Mouse (Mus musculus): ENCODE measurements around the gene Hoxd8.

Hoxd8 gene

DNA sequence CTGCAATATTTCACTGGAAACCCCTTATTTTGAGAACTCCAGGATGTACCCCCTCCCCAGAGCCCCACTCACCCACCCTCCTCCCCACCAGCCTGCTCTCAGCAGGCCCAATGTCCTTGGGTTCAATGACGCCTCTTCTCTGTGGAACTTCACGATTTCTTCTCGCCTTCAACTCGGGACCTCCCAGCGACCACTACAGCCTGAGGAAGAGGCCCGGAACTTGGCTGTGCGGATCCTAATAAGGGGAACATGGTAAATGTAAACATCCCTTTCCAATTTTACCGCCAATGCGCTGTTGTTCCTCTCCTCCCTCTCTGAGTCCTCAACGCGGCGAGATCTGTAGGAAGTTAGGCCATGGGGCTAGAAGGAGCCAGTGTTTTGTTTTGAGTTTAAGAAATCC lies 20.3 kb upstream of the Hoxd8 start:
- DNase-seq (ENCODE audit: inconsistent age in 2 of 2, low spot score in 1 of 2) = no peak

DNA sequence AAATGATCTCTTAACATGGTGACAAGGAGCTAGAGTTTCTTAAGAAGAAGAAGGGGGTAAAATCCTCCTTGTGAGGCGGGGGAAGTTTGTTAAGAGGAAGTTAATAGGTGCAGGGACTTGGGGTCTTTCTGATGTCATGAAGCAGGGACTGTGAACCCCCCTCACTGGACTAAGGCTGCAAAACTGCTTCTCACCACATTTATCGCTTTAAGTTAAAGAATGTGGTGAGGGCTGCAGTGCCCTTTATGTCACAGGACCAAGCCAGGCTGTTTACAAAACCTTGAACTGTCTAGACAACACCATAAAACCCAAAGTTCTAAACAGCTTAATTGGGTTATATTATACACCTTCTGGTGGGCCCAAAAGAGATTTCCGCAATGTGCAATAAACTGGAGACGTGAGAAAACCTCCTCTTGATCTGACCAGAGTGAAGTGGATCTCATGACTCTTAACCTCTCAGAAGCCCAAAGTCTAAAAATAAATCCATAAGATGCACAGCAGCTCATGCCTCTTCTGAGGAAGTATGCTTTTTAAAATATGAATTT lies 19.3 kb upstream of the Hoxd8 start:
- no peak for DNase-seq (ENCODE audit: inconsistent age in 2 of 2, low spot score in 1 of 2)

DNA sequence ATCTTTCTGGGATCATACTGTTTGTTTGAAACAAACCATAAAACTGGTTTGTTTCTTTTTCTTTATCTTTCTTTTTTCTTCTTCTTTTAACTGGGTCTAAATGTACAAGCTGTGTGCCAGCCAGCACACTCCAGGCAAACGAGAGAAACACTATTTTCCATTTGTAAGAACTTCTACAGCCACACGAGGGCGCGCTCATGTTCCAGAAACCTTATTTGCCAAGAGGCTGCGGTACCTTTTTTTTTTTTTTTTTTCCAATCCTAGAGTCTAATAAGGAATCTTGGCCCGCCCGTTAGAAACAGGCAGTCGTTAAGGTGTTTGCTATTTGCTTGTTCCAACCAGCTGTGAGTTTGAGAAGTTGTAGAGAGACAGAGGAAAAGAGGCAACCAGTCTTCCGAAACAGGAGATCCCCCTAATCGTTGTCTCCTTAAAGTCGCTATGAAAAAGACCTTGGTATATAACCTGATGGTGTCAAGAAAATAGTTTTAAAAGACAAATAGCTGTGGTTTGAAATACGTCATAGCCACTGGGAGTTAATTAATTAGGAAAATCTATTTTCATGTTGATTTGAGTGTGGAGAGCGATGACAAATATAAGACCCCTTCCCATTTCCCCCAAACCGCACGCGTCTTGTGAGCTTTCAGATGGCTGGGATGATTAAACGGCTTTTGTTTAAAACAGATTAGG lies 18.0 kb upstream of the Hoxd8 start:
- peak; percentile 64 to 85 for DNase-seq (ENCODE audit: inconsistent age in 2 of 2, low spot score in 1 of 2)

DNA sequence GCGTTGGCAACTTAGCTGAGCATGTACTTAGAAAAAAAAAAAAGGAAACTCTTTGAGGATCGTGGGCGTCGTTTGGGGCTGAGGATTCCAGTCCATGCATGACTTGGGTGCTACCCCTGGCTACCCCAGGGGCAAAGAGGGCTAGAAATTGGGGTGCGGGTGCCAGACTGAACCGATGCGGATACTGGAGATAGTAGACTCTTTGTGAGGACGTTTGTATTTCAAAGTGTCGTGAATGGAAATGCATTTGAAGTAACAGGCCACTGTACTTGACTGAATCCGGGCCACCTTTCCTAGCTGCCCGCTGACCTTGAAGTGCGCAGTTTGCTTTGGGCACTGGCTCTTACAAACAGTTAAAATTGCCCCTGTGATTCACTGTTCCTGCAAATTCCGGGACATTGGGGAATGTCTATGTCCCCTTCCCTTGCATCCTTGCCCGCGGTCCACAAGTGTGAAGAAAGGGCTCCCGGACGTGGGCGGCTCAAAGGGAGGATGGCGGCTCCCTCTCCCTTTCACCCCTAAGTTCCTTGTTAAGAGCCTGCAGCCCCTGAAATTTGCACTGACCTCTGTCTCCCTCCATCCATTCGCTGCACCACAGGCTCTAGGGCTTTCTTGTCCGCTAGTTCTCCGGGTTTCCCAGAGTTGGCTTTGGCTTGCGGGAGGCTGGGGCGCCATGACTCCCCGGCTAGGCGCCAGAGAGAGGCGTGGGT lies 17.3 kb upstream of the Hoxd8 start:
- no peak for DNase-seq (ENCODE audit: inconsistent age in 2 of 2, low spot score in 1 of 2)

DNA sequence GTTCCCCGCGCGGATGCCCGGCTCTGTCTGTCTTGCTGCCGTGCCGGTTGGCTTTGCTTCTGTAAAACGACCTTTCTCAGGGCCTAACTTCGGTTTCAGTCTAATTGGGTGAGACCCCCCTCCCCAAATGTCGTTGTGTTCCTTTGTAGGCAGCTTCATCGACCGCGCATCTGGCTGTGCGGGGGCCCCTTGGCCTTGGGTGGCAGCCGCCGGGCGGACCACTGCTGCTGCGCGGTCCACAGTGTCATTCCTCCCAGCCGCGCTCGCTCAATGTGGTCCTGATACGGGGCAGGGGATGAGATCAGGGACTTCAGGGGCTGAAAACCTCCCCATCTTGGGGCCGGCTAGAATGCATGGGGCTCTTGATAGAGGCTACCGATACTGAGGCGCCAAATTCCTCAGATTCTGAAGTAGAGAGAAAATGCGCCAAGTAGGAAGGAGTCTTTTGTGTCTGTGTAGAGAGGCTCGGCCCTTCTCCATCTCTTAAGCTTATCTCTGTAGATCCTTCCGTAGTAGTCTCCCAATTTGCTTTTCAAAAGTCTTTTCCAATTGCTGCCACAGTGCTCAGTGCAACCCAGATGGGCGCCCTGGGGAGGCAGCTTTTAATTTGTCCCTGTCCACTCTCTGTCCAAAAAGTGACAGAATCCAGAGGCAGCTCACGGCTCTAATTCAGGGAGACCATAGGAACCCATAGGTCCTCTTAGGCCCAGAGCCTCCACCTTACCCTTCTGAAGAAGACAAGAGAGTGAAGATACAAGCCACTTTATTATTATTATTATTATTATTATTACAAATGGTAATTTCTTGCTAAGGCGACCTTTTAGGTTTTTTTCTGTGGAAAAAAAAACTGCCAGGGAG lies 16.5 kb upstream of the Hoxd8 start:
- DNase-seq (ENCODE audit: inconsistent age in 2 of 2, low spot score in 1 of 2) = no peak

DNA sequence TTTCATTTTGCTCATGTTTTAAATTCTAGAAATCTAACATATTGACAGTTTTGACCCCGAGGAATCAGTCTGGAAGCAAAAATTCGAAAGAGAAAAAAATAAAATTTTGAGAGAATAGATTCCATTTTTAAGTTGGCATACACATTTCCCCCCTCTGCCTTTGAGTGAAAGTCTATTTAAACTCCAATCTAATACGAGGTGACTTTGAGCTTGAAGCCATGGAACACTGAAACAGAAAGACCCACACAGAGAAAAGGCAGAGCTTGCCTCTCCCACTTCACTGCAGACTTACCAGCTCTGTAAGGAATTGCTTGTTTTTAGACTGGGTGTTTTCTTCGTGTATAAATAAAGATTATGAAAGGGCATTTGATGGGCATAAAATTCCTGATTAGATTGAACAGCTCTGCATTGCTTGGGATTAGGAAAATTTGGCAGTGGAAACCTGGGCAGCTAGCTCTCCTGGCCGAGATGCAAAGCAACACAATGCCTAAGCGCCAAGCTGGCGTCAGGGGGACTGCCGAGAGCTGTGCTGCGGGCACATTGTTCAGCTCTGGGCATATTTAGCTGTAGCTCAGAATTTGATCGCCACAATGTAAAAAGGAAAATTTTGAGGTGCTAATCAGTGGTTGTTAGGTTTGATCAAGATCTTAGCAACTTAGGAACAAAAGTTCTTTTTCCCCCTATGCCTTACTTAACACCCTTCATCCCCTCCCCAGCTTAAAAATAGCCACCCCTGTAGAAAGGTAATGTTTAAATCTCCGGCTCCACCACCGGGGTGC lies 15.4 kb upstream of the Hoxd8 start:
- no peak for DNase-seq (ENCODE audit: inconsistent age in 2 of 2, low spot score in 1 of 2)

DNA sequence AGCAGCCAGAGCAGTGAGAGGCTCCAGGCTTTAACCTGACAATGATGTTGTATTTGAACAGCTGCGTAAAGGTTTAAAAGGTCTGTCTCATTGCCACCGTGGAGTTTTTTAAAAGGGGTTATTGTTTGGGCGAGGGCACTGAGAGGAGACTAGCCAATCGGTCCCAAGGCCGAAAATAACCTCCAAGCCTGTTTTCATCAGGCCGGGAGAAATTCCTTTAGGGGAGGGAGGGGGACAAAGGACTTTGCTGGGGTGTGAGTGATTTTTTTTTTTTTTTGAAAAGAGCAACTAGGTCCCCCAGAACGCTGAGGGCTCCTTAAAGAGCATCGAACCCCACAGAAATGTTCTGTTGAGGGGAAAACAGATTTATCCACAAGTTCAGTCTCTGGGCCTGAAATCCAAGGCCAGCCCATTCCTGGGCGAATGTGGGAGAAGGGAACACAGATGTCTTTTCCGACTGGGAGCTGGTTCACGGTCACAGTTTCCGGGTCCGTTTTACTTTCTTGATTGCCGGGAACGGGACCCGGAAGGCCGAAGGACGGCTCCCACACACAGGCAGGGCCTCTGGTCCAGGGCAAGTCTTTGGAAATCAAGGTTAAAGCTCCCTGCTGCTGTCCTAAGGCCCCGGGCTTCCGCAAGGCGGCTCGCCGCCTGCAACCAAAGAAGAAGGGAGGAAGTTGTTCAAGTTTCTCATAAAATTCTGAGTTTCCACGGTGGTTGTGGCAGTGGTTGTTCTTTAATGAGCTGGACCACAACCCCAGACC lies 14.7 kb upstream of the Hoxd8 start:
- peak in 1 of 2 experiments; percentile 51 for DNase-seq (ENCODE audit: inconsistent age in 2 of 2, low spot score in 1 of 2)

DNA sequence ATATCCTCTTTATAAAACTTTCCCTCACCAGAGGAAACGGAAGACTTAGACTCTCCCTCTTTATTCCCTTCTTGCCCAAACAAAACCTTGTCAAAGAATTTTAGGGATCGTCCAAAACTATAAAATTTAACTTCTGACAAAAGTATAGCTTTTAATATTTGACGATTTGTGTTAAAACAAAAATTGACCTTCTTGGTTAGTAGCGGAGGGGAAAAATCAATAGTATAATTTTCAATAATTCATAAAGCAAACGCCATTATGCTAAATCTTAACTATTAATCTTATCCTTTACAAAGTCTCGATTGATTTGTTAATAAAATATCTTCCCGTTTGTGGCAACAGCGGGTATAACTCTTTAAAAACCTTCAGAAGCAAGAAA lies 14.1 kb upstream of the Hoxd8 start:
- no peak for DNase-seq (ENCODE audit: inconsistent age in 2 of 2, low spot score in 1 of 2)

DNA sequence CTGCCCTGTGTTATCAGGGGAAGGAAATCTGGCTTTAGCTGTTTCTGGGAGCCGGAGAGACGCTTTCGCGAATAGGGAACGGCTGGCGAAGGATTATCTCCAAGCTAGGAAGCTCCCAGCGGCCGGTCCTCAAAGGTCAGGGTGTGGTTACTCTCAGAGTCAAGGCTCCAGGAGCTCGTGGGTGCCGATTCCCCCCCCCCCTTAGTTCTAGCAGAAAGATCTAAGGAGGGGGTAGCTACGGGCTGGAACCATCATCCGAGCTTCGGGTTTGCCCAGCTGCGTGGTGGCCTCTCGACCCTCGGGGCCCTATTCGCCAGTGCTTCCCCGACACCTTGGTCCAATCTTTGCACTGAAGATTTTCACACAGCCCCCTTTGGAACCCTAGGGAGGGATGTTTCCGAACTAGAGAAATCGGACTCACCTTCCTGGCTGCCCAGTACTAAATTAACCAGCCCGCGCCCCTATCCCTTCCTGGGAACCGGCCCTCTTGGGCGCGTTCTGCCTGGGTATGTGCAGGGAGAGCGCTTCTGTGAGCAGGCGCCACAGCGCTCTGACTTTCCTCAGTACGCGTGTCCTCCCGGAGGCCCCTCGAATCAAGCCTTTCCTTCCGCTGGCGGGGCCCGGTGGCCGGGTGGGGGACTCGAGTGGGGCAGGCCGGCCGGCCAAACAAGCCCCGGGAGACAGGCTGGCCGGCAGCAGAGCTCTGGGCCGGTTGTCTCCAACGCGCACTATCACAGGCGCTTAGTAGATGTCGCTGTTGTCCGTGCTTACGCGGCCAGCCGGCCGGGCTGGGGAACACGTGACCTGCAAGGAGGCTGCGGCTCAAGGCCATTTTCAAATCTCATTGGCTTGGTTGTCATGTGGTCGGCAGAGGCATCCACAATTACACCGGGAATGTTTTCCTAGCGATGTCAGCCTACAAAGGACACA lies 13.1 kb upstream of the Hoxd8 start, which contains the start of gene Hoxd10:
Gene Hoxd10, plus strand, starts transcription at position 903 of the 930 bp plus-strand sequence.
- peak; percentile 70 to 86 for DNase-seq (ENCODE audit: inconsistent age in 2 of 2, low spot score in 1 of 2)

DNA sequence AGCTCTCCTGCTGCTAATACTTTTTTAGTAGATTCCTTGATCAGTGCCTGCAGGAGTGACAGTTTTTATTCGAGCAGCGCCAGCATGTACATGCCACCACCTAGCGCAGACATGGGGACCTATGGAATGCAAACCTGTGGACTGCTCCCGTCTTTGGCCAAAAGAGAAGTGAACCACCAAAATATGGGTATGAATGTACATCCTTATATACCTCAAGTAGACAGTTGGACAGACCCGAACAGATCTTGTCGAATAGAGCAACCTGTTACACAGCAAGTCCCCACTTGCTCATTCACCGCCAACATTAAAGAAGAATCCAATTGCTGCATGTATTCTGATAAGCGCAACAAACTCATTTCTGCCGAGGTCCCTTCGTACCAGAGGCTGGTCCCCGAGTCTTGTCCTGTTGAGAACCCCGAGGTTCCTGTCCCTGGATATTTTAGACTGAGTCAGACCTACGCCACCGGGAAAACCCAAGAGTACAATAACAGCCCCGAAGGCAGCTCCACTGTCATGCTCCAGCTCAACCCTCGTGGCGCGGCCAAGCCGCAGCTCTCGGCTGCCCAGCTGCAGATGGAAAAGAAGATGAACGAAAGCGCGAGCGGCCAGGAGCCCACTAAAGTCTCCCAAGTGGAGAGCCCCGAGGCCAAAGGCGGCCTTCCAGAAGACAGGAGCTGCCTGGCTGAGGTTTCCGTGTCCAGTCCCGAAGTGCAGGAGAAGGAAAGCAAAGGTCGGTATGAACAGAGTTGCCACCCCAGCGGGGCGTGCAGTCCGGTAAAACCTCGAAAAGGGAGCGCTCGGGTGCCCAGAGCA lies 12.2 kb upstream of the Hoxd8 start:
- DNase-seq (ENCODE audit: inconsistent age in 2 of 2, low spot score in 1 of 2) = peak in 1 of 2 experiments; percentile 49

DNA sequence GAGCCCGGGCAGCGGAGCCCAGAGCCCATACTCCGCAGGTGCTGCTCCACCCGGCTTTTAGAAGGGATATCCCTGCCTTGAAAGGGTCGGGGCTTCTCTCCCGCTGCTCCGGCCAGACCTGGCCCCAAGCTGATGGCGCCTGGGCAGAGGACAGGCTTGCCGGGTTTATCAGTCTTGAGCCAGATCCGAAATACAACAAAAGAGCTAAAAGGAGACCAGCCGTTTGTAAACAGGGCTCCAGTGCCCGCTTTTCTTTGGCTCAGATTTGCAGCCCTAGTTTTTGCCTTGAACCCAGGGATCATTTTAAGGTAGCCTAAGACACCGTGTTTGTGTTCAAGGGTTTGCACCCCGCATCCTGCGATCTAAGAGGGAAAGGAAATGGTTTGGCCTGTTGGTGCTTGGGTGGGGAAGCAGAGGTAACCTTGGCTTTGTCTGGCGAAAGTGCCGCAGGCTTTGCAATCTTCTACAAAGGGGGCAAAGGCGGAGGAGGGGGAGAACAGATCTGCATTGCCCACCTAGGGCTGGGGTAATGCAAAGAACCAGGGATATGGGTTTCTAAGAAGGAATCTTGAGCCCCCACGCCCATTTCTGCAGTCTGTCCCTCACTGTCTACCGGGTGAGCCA lies 11.5 kb upstream of the Hoxd8 start:
- DNase-seq (ENCODE audit: inconsistent age in 2 of 2, low spot score in 1 of 2) = peak in 1 of 2 experiments; percentile 37

DNA sequence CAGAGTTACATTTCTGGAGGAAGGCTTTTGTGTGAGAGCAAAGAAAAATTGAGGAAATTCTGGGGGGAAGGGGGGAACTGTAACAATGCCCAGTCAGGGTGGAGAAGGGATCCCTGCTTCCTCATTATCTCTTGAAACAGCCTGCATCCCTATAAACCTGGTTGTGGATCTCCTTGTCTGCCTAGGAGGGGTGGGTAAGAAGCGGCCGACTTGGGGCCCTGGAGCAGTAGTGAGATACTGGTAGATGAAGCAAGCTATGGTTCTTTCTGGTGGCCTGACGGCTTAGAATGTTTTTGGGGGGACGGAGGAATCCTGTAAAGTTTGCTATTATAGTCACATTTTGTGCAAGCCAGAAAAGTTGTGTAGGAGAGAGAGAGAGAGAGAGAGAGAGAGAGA lies 11.0 kb upstream of the Hoxd8 start:
- no peak for DNase-seq (ENCODE audit: inconsistent age in 2 of 2, low spot score in 1 of 2)

DNA sequence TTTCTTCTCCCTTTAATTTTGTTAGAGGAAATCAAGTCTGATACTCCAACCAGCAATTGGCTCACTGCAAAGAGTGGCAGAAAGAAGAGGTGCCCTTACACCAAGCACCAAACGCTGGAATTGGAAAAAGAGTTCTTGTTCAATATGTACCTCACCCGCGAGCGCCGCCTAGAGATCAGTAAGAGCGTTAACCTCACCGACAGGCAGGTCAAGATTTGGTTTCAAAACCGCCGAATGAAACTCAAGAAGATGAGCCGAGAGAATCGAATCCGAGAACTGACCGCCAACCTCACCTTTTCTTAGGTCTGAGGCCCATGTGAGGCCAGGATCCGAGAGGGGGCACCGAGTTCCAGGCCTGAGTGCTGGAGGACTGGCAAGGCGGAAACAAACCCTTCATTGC lies 10.3 kb upstream of the Hoxd8 start:
- DNase-seq (ENCODE audit: inconsistent age in 2 of 2, low spot score in 1 of 2) = peak in 1 of 2 experiments; percentile 67

DNA sequence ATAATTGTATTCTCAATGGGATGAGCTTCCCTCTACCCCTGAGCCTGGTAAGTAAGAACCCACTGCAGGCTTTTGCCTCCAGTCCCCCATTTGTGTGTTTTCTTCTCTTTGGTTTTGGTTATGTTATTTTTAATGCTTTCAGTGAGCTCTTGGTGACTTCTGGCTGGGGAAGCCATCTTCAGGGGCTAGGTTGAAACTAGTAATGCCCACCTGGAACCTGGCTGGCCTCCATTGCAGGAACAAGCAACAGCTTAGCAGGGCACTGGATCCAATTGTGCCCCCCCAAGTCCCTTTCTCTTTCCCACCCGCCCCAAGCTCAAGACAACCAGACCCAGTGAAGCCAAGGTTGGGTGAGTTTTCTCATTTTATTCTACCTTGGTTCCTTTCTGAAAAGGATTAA lies 9.0 kb upstream of the Hoxd8 start:
- no peak for DNase-seq (ENCODE audit: inconsistent age in 2 of 2, low spot score in 1 of 2)

DNA sequence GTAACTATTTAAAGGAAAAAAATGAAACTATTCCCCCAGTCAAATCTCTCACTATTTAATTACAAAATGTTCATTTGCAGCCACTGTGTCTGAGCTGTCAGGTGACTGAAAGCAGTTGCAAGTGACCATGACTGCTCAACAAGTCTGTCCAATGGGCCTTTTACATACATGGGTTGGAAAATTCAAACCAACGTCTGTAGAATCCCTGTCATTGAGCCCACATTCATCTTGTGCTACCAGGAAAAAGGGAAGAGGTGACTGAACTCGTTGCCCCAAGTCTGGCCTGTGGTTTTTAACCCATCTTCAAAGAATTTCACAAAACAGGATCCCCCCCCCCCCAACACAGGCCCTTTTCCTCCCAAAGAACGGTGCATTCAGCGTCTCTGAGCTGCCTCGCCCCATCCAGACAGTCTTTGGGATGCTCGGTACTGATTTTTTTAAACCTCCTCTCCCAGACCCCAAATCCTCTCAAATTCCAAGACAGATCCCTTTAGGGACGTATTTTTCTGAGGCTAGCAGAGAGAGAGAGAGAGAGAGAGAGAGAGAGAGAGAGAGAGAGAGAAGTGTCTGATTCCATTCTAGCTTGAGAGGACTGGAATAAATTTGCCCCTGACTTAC lies 8.5 kb upstream of the Hoxd8 start:
- no peak for DNase-seq (ENCODE audit: inconsistent age in 2 of 2, low spot score in 1 of 2)

DNA sequence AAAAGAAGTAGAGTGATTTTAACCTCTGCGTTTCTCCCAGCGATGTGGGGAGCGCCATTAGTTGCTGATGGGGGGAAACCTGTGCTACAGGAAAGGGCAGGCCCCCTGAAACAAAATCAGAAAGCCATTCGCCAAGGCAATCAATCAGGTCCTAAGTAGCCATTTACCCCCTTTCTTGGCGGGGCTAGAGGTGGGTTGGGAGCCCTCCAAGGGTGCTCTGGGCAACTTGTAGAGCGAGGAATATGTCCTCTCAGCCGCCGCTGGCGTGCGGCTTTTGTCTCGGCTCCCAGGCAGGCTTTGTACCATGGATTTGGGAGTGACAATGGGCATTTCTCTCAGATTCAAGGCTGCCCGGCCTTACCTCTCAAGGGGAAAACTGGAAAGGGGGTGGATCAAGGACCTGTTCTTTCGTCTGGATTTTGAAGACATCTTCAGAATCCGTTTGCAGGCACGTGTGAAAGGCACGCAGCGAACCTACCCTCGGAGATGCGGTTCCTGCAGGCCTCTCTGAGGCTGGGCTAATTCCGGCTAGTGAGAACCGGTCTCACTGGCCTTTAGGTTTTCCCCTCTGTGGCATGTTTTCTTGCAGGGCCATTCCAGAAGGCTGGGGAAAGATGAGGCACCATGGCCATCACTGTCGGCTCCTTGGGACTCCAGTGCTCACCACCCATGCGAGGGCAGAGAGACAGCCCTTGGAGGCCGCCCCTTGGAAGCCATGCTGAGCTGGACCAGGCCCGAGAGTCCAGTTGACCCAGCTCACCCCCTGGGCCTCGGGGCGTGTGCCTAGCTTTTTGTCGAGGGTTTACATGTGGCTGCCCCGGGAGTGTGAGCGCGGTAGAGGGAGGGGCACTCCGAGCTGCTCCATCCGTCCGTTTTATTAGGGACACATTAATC lies 7.7 kb upstream of the Hoxd8 start:
- DNase-seq (ENCODE audit: inconsistent age in 2 of 2, low spot score in 1 of 2) = peak in 1 of 2 experiments; percentile 18
